Mouse (Mus musculus) spleen, adult 2 months (tissue): ENCODE data around the gene Rpl19. TPM values are rescaled to one million over a fixed set of nuclear protein-coding genes. Genes with fewer than 3 reads are reported as not detected.

Source experiments
- DNase-seq, 2 experiments: peaks; one replicate each; pipeline versions ENCODE4 v3.0.0 to v3.0.0-alpha.2; 2012 to 2021; ENCODE audit warnings: low spot score in 2 of 2, low read depth in 1 of 2
- H3K27ac ChIP-seq: fragments of 200-500 bp; 2 replicates; pipeline ENCODE4 v1.5.1; 2012; ENCODE audit warnings: low read length, inconsistent platforms; ENCODE audit not compliant: insufficient read depth
- H3K27me3 ChIP-seq: fragments of 200-500 bp; 2 replicates; pipeline ENCODE4 v1.6.1; 2012; ENCODE audit warnings: mild to moderate bottlenecking, moderate library complexity, low read length, inconsistent platforms; ENCODE audit not compliant: control insufficient read depth, insufficient read depth
- H3K36me3 ChIP-seq: fragments of 200-500 bp; 2 replicates; pipeline ENCODE4 v1.6.1; 2012; ENCODE audit warnings: mild to moderate bottlenecking, low read length, inconsistent platforms; ENCODE audit not compliant: control insufficient read depth, insufficient read depth
- H3K4me1 ChIP-seq: fragments of 200-500 bp; 2 replicates; pipeline ENCODE4 v1.6.1; 2011; ENCODE audit warnings: inconsistent platforms; ENCODE audit not compliant: control insufficient read depth, insufficient read depth, insufficient read length
- H3K4me3 ChIP-seq: fragments of 200-500 bp; 2 replicates; pipeline ENCODE4 v1.5.1; 2011; ENCODE audit warnings: mild to moderate bottlenecking, inconsistent platforms; ENCODE audit not compliant: insufficient read depth, insufficient read length; ENCODE audit errors: extremely low read depth
- CTCF ChIP-seq: fragments of 200-500 bp; IDR thresholded peaks from 2 replicates; pipeline ENCODE4 v1.5.1; 2011; ENCODE audit warnings: mild to moderate bottlenecking, inconsistent platforms; ENCODE audit not compliant: insufficient read depth, insufficient read length, insufficient replicate concordance; ENCODE audit errors: extremely low read depth
- POLR2A ChIP-seq: fragments of 200-500 bp; IDR thresholded peaks from 2 replicates; pipeline ENCODE4 v1.6.1; 2011; ENCODE audit warnings: low read depth, low read length, inconsistent platforms
- WGBS: fragments of 180-500 bp; shearing (Covaris S2); methylation state at CpG from one replicate; pipeline ENCODE4 v1.1.7; 2018; 5-methylcytosine and 5-hydroxymethylcytosine counted together
- polyA plus RNA-seq: library from polyadenylated mRNA; depleted of rRNA; stranded (reverse); fragments of >200 nt; gene quantifications from 2 replicates; pipeline ENCODE4 v1.2.3, GENCODE M21; 2012

Gene Rpl19
- polyA plus RNA-seq, 1 experiment: 555 TPM

- Histone ChIP-seq H3K4me3 (no peak overlapping the region), H3K27ac (no peak overlapping the region), H3K4me1 (peaks cover 13% of the 10 kb centered on the region; the same call in 1 of the 2 replicates), H3K36me3 (no peaks in the 10 kb centered on the region), H3K27me3 (no peaks in the 10 kb centered on the region)
- WGBS: 94% methylated on average over 5 of the region's 5 CpGs
- no peak for TF ChIP-seq CTCF
- no peak for TF ChIP-seq POLR2A
- no peak for DNase-seq
Measured at GRCm38 (mm10) chr11:98016177-98016576, 10.3 kb upstream of the Rpl19 start.

DNA sequence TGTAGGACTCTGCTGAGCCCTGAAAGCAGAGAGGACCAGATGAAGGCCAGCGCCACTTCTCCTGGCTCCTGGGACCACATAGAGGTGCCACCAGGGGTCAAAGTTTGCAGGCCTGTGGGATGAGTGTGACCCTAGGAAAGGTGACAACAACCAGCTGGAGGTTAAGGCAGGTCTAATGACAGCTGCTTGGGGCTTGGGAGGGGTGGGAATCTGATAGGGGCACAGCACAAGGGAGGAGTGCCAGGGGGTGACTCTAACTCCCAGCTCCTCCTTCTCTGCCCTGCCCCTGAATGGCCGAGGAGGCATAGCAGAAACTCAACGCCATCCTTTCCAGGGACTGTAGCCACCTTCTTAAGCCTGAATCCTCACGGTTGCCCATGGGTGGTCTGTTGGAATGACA is 9.7 kb upstream of the Rpl19 start:
- Histone ChIP-seq H3K4me1 (peaks cover 17% of the 10 kb centered on the region; the same call in 1 of the 2 replicates), H3K27me3 (no peaks in the 10 kb centered on the region), H3K27ac (no peak overlapping the region), H3K4me3 (no peak overlapping the region), H3K36me3 (no peaks in the 10 kb centered on the region)
- no peak for DNase-seq
- TF ChIP-seq CTCF (no peak), POLR2A (no peak)
- 88% methylated on average over 4 of the region's 4 CpGs for WGBS

GRCm38 (mm10) chr11:98018222-98018621 is 8.3 kb upstream of the Rpl19 start:
- no peak for TF ChIP-seq POLR2A
- no peak for TF ChIP-seq CTCF
- no peak overlapping the region for H3K27ac ChIP-seq
- WGBS: 89% methylated on average over 6 of the region's 6 CpGs
- H3K36me3 ChIP-seq: no peaks in the 10 kb centered on the region
- no peak for DNase-seq
- H3K27me3 ChIP-seq: no peaks in the 10 kb centered on the region
- peaks cover 22% of the 10 kb centered on the region; the same call in 1 of the 2 replicates for H3K4me1 ChIP-seq
- H3K4me3 ChIP-seq: no peak overlapping the region

- DNase-seq: peak in 1 of 2 experiments; percentile 38
- Histone ChIP-seq H3K4me3 (no peak overlapping the region), H3K27me3 (no peaks in the 10 kb centered on the region), H3K4me1 (peaks cover 24% of the 10 kb centered on the region; the same call in 1 of the 2 replicates), H3K36me3 (no peaks in the 10 kb centered on the region), H3K27ac (no peak overlapping the region)
- 47% methylated on average over 10 of the region's 10 CpGs for WGBS
- TF ChIP-seq POLR2A (no peak), CTCF (0 out of 2 replicates have a peak, but pooled peaks have one; percentile 16)
Measured at GRCm38 (mm10) chr11:98018858-98019641, 7.5 kb upstream of the Rpl19 start.

GRCm38 (mm10) chr11:98019883-98020610 is 6.5 kb upstream of the Rpl19 start:
- Histone ChIP-seq H3K4me3 (no peak overlapping the region), H3K36me3 (no peaks in the 10 kb centered on the region), H3K4me1 (peaks cover 24% of the 10 kb centered on the region; the same call in 1 of the 2 replicates), H3K27me3 (no peaks in the 10 kb centered on the region), H3K27ac (peak overlapping the region; percentile 34)
- 26% methylated on average over 8 of the region's 8 CpGs for WGBS
- no peak for TF ChIP-seq POLR2A
- no peak for TF ChIP-seq CTCF
- DNase-seq: no peak

DNA sequence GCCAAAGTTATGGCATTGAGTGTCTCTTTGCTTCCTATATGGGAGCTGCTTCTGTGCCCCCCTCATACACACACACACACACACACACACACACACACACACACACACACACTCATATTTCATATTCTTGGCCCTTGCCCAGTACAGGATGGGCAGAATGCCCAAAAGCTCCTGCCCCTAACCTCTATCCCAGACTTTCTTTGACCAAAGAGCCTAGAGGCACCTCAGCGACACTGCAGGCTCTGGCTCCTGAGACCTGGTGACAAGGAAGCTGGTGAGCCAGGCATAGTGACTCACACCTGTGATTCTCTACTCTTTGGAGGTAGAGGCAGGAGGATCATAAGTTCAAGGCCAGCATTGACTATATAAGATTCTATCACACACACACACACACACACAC is 5.8 kb upstream of the Rpl19 start:
- Histone ChIP-seq H3K4me3 (no peak overlapping the region), H3K4me1 (peaks cover 24% of the 10 kb centered on the region; the same call in 1 of the 2 replicates), H3K27me3 (no peaks in the 10 kb centered on the region), H3K27ac (no peak overlapping the region; the same call in 1 of the 2 replicates), H3K36me3 (no peaks in the 10 kb centered on the region)
- no peak for DNase-seq
- TF ChIP-seq CTCF: no peak
- no peak for TF ChIP-seq POLR2A
- WGBS: 55% methylated on average over 1 of the region's 1 CpGs
